Mouse (Mus musculus) erythroblast, embryonic 14.5 days (primary cell): Measurements from ENCODE around the gene Gpr176.

Source experiments
- GATA1 ChIP-seq: IDR thresholded peaks from 2 replicates; pipeline ENCODE4 v1.6.1; 2012; ENCODE audit warnings: low read length, inconsistent platforms, mixed read lengths
- TAL1 ChIP-seq: IDR thresholded peaks from 3 replicates; pipeline ENCODE4 v1.6.1; 2012; ENCODE audit warnings: low read length, inconsistent platforms, mixed read lengths

DNA sequence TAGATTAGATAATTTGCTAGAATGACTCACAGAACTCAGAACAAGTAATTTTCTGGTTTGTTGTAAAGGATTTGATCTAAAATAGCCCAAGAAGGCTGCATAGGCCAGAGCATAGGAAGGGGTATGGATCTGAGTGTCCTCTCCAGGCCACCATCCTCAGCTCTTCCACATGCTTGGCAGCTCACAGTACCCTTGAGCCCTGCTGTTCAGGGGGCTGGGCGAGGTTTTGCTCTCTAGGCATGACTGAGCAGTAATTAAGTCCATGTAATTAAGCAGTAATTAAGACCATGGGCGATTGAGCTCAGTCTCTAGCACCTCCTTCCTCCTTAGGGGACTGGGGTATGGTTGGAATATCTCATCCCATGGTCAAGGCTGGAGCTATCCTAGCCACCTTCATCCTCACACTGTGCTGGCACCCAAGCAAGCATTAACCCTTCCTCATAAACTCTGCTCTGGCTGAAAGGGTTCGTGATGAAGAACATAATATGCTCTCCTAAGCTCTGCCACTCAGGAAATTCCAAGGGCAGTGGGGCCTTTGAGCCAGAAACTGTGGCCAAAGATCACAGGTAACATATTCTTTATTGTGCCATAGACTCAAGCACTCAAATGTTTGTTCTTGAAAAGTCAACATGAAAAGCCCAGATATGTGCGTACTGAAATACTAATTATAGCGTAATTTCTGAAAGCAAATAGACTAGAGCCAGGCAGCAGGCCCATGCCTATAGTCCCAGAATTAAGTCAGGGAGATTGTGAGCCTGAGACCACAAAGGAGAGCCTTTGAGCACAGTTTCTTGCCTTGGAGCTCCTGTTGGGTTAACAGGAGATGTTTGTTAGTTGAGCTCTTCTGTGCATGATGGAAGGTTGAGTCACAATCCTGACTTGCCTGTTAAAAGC, 28.9 kb upstream of the Gpr176 start:
- TF ChIP-seq TAL1 (no peak), GATA1 (no peak)
